Mouse (Mus musculus) erythroblast, embryonic 14.5 days (primary cell): ENCODE measurements around the gene Olfr666.

Experiments
- GATA1 ChIP-seq: IDR thresholded peaks from 2 replicates; pipeline ENCODE4 v1.6.1; 2012; ENCODE audit warnings: low read length, inconsistent platforms, mixed read lengths
- TAL1 ChIP-seq: IDR thresholded peaks from 3 replicates; pipeline ENCODE4 v1.6.1; 2012; ENCODE audit warnings: low read length, inconsistent platforms, mixed read lengths

GRCm38 (mm10) chr7:104927957-104928356, 32.2 kb upstream of the Olfr666 start, which contains the start of gene Olfr668:
- TF ChIP-seq GATA1 (no peak), TAL1 (no peak)
